Mouse (Mus musculus) hindbrain, embryonic 10.5 days (tissue): Measurements from ENCODE around the gene Cblb. TPM values are rescaled to one million over a fixed set of nuclear protein-coding genes. Genes with fewer than 3 reads are reported as not detected.

Experiments
- DNase-seq: peaks from one replicate; pipeline ENCODE4 v3.0.0-alpha.2; 2017; ENCODE audit warnings: low spot score
- H3K27ac ChIP-seq: fragments of 300-500 bp; sonication (generic); 2 replicates; pipeline ENCODE4 v1.5.1; 2016; ENCODE audit warnings: mild to moderate bottlenecking, moderate library complexity
- H3K27me3 ChIP-seq: fragments of 300-500 bp; sonication (generic); 2 replicates; pipeline ENCODE4 v1.6.1; 2016; ENCODE audit warnings: mild to moderate bottlenecking; ENCODE audit not compliant: poor library complexity, insufficient read depth, severe bottlenecking
- H3K36me3 ChIP-seq: fragments of 300-500 bp; sonication (generic); 2 replicates; pipeline ENCODE4 v1.6.1; 2016; ENCODE audit warnings: mild to moderate bottlenecking, moderate library complexity
- H3K4me1 ChIP-seq: fragments of 300-500 bp; sonication (generic); replicated peaks from 2 replicates; pipeline ENCODE4 v1.6.1; 2016; ENCODE audit warnings: mild to moderate bottlenecking
- H3K4me3 ChIP-seq: fragments of 300-500 bp; sonication (generic); 2 replicates; pipeline ENCODE4 v1.5.1; 2016; ENCODE audit warnings: mild to moderate bottlenecking, moderate library complexity
- H3K9me3 ChIP-seq: fragments of 300-500 bp; sonication (generic); 2 replicates; pipeline ENCODE4 v1.6.1; 2016; ENCODE audit warnings: mild to moderate bottlenecking, moderate library complexity
- WGBS: fragments of 180-500 bp; shearing (Covaris S2); methylation state at CpG from one replicate; pipeline ENCODE4 v1.1.7; 2016; 5-methylcytosine and 5-hydroxymethylcytosine counted together
- polyA plus RNA-seq: library from polyadenylated mRNA; unstranded; fragments of >200 nt; fragmentation: Nextera tagmentation; extraction: Ambion mirVana; gene quantifications from 2 replicates; pipeline ENCODE4 v1.2.1, GENCODE M21; 2016

The Cblb gene
- polyA plus RNA-seq: 34.8 and 42.6 TPM in 2 replicates

DNA sequence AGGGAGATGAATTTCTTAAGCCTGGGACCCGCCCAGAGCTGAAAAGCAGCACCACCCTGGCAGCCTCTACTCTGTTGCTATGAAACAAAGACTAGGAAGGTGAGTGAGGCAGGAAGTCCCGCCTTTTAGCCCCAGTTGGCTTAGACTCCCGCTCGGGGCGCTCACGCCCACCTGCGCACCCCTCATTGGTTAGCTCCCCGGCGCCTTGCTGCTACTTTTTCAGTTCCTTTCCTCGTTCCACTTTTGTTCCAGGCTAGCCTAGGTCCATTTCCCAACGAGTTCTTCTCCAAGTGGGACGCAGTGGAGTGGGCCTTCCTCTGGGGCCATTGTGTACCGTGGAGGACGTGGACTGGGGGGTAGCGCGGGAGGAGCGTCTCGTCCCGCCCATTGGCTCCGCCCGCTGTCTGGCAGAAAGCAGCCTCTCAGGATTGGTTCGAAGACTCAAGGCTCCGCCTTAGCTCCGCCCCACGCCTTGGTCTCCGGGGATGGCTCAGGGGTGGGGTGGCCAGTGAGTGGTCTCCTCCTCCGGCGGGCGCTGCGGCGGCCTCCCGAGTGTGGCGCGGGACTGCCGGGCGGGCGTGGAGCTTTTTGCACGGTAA, at the start of gene Cblb:
Gene Cblb (plus strand): TSS at position 135 of the 599 bp plus-strand sequence.
- Histone ChIP-seq H3K27me3 (no peaks in the 10 kb centered on the region), H3K9me3 (no peaks in the 10 kb centered on the region), H3K27ac (peak within 1 kb of the TSS; percentile 99), H3K36me3 (peaks cover 24% of the 10 kb centered on the region), H3K4me3 (peak within 1 kb of the TSS; percentile 98), H3K4me1 (peaks cover 29% of the 10 kb centered on the region)
- DNase-seq: peak; percentile 97
- WGBS: under 1% methylated on average over 38 of the region's 38 CpGs

DNA sequence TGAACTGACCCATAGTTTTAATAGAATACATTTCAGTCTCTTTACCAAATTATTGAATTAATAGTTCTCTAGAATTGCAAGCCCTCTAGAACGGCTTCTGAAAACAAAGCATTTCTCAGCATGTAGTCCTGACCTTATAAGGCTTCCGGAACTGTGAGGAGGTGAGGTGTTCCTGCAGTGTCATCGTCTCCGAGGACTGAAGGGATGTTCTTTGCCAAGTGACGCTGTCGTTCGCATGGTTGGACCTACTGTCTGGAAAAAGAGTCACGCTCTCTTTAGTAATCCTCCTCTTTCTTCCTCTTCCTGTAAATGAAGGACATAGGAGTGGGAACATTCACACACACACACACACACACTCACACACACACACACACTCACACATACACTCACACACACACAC, 45.6 kb upstream of the Cblb start:
- Histone ChIP-seq H3K4me3 (no peak overlapping the region), H3K36me3 (no peaks in the 10 kb centered on the region), H3K27ac (no peak overlapping the region), H3K9me3 (no peaks in the 10 kb centered on the region), H3K4me1 (no peaks in the 10 kb centered on the region), H3K27me3 (no peaks in the 10 kb centered on the region)
- DNase-seq: no peak
- 54% methylated on average over 8 of the region's 8 CpGs for whole genome bisulfite sequencing

DNA sequence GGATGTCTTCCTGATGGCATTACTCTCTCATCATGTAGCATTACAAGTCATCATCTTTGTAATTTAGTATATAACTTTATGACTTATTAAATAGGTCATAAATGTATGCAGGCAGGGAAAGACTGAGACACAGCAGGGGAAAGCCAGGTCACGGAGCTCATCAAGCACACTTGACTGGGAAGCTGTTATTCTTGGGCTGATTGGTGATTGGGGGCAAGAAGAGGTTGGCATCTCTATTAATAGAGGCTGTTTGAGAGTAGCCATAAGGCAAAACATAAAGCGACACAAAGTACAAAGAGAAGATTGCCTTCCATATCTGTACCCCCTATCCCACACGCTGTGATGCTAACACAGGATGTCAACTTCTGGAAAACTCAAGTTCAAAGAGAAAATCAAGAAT, 44.8 kb upstream of the Cblb start:
- WGBS: 73% methylated on average over 3 of the region's 3 CpGs
- DNase-seq: no peak
- Histone ChIP-seq H3K9me3 (no peaks in the 10 kb centered on the region), H3K27ac (no peak overlapping the region), H3K27me3 (no peaks in the 10 kb centered on the region), H3K4me1 (no peaks in the 10 kb centered on the region), H3K36me3 (no peaks in the 10 kb centered on the region), H3K4me3 (no peak overlapping the region)

DNA sequence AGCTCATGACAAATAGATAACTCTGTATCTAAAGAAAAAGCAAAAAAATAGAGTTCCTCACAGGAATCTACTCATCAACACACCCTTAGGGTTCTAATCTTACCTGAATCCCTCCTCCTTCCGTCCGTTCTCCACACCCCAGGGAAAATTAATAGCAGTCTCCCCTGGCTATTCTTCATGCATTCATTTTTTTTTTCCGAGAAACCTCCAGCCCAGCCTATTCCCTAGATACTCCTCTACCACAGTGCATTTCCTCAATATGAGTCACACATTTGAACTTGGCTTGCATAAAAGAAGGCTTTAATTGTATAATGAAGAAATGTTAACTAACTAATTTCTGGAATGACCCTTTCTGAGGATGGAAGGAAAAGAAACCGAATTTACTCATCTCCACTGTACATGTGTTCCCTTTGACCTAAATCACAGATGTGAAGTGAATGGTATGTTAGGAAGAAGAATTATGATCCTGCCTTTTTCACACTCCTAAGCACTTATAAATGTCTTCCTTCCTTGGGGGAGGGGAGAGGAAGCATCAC, 43.9 kb upstream of the Cblb start:
- H3K9me3 ChIP-seq: no peaks in the 10 kb centered on the region
- whole genome bisulfite sequencing: 84% methylated on average over 4 of the region's 4 CpGs

DNA sequence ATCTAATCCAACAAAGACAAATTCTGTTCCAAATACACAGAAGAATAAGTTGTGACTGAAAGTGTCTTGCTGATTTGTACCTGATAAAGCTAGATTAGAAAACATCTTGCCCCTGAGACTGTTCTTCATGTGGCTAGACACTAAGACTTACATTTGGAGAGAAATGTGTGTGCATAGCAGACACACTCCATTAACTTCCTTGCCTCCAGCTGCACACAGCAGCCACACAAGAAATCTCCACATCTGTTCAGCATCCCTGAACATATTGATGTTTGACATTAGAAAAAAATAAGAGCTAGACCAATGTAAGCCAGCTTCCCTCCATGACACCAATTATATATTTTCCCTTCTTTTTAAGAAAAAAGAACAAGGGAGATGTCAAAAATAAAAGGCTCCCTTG, 43.0 kb upstream of the Cblb start:
- DNase-seq: no peak
- H3K36me3 ChIP-seq: no peaks in the 10 kb centered on the region
- no peak overlapping the region for H3K27ac ChIP-seq
- no peaks in the 10 kb centered on the region for H3K9me3 ChIP-seq
- H3K27me3 ChIP-seq: no peaks in the 10 kb centered on the region
- no peaks in the 10 kb centered on the region for H3K4me1 ChIP-seq
- no peak overlapping the region for H3K4me3 ChIP-seq

More for the DNA sequence above, 43.9 kb upstream of the Cblb start:
- Histone ChIP-seq H3K36me3 (no peaks in the 10 kb centered on the region), H3K4me3 (no peak overlapping the region), H3K27ac (no peak overlapping the region), H3K27me3 (no peaks in the 10 kb centered on the region), H3K4me1 (no peaks in the 10 kb centered on the region)
- DNase-seq: no peak

DNA sequence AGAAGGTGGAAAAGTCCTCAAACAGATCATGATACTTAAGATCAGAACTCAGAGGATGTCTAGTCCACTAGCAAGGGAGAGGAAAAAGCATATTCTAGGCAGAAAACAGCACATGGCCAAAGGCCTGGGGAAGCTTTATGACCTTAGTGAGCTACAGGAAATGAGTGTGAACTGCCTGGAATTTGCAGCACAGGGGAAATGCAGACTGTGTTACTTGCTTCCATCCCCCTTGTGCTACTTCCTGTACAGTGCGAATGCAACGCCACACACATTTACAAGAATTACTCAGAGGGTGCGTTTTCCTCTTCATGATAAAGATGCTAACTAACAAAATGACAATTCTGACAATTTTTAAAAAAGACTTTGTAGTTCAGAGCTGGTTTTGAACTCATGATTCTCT, 41.8 kb upstream of the Cblb start:
- DNase-seq: no peak
- Histone ChIP-seq H3K9me3 (no peaks in the 10 kb centered on the region), H3K27me3 (no peaks in the 10 kb centered on the region), H3K27ac (no peak overlapping the region), H3K4me3 (no peak overlapping the region), H3K4me1 (no peaks in the 10 kb centered on the region), H3K36me3 (no peaks in the 10 kb centered on the region)
- 79% methylated on average over 3 of the region's 3 CpGs for WGBS

DNA sequence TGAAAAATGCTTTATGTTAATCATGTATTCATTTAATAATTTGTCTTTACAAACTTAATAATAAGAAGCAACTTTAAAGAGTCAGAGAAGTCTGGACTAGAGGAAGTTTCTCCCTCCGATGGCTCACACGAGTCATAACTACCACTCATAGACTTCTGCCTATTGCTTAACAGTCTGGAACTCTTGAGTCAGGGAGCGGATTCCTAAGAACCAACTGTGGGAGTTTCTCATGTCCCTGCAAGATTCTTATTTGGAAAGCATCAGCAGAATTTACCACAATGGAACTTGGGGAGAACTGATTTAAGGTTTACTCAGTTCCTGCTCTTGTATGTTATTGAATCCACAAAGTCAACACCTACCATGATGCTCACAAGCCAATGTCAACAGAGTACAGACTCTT, 31.0 kb upstream of the Cblb start:
- Histone ChIP-seq H3K4me1 (no peaks in the 10 kb centered on the region), H3K9me3 (no peaks in the 10 kb centered on the region), H3K36me3 (no peaks in the 10 kb centered on the region), H3K27ac (no peak overlapping the region), H3K4me3 (no peak overlapping the region), H3K27me3 (no peaks in the 10 kb centered on the region)
- no peak for DNase-seq
- WGBS: 95% methylated on average over 3 of the region's 3 CpGs

DNA sequence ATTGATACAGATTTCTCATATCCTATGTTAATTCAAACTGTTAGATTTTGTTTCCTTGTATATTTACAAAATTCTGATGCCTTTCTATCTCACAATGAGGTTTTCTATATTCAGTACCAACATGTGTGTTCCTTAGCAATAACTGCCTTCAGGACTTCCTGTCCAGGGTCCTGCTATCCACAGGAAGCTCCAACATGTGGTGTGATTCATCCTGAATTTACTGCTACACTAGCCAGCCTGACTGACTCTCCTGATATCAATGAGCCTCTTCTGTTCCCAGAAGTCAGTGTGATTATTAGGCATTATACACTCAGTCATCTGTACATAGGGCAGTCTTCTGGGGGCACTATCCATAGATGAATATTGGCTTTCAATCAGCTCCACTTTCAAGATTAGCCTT, 30.2 kb upstream of the Cblb start:
- no peak overlapping the region for H3K27ac ChIP-seq
- no peak for DNase-seq
- H3K27me3 ChIP-seq: no peaks in the 10 kb centered on the region

DNA sequence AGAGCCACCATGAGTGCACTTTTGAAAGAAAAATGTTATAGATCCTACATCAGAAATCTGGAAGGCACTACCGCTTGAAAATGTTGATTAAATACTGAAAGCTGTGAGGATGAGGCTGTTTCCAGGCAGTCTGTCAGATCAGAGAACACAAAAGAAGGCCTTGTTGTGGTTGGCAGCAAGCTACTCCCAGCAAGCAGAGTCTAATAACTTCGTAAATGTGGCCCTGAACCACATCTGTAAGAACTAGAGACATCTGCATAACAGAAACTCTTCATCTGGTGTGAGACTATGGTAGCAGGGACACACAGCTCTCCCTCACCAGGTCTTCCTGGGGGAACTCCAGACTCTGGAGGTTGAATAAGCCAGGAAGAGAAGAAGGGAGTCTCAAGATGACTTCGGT, 24.0 kb upstream of the Cblb start:
- Histone ChIP-seq H3K9me3 (no peaks in the 10 kb centered on the region), H3K4me1 (no peaks in the 10 kb centered on the region), H3K27ac (no peak overlapping the region), H3K36me3 (no peaks in the 10 kb centered on the region), H3K4me3 (no peak overlapping the region), H3K27me3 (no peaks in the 10 kb centered on the region)
- WGBS: 83% methylated on average over 3 of the region's 3 CpGs
- no peak for DNase-seq

More for the DNA sequence above, 30.2 kb upstream of the Cblb start:
- Histone ChIP-seq H3K4me1 (no peaks in the 10 kb centered on the region), H3K36me3 (no peaks in the 10 kb centered on the region), H3K9me3 (no peaks in the 10 kb centered on the region), H3K4me3 (no peak overlapping the region)

DNA sequence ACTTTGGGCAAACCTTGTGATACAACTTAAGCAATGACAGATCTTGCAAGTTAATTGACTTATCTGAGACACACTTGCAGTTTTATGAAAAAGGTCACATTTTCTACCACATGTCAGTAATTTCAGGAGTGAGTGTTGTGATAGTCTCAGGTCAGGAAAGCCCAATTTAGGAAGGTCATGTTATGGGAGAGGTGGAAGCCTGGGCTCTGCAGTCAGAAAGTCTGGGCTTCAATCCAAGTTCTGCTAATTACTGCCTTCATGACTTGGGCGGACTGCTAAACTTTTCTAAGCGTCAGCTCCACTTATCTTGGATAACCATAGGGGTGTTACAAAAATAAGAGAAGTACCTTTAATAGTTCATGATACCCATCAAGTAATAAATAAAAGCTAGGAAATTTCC, 22.6 kb upstream of the Cblb start:
- Histone ChIP-seq H3K27ac (no peak overlapping the region), H3K4me1 (no peaks in the 10 kb centered on the region), H3K4me3 (no peak overlapping the region), H3K9me3 (no peaks in the 10 kb centered on the region), H3K27me3 (no peaks in the 10 kb centered on the region), H3K36me3 (no peaks in the 10 kb centered on the region)
- 76% methylated on average over 2 of the region's 2 CpGs for WGBS
- no peak for DNase-seq

DNA sequence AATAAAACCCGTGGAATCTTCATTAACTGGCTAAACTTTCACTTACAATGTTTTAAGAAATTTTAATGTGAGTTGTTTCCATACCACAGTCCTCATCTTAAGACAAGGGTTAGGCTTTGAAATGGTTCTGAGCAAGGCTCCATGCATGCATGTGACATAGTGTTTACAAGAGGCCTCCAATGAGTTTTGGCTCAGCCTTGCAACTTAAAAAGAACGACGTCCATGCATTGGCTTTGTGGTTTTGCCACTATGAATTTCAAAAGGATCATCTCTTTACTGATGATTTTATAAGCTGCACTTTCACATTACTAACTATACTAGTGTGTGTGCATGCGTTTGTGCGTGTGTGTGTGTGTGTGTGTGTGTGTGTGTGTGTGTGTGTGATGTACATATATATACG, 21.6 kb upstream of the Cblb start:
- no peak overlapping the region for H3K4me3 ChIP-seq
- H3K27me3 ChIP-seq: no peaks in the 10 kb centered on the region
- no peak overlapping the region for H3K27ac ChIP-seq
- WGBS: 88% methylated on average over 6 of the region's 6 CpGs
- no peaks in the 10 kb centered on the region for H3K4me1 ChIP-seq
- H3K36me3 ChIP-seq: no peaks in the 10 kb centered on the region
- no peak for DNase-seq
- H3K9me3 ChIP-seq: no peaks in the 10 kb centered on the region

DNA sequence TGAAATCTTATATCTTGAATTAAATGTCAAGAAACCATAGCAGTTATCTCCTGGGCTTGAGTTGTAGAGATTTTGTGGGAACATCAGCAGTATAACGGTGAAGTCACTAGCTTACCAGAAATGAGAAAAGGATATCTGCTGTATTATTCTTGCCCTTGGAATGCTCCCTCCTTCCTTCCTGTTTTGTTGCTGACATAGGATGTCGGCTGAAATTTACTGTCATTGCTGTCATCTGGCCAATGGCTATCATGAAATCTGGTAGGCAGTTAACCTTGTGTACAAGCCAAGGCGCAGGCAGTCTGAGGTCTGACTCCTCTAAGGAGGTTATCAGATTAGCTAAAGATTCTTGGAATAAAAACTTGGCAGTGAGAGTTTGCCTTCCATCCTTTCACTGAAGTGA, 18.0 kb upstream of the Cblb start:
- no peak overlapping the region for H3K27ac ChIP-seq
- DNase-seq: no peak
- WGBS: 82% methylated on average over 3 of the region's 3 CpGs

DNA sequence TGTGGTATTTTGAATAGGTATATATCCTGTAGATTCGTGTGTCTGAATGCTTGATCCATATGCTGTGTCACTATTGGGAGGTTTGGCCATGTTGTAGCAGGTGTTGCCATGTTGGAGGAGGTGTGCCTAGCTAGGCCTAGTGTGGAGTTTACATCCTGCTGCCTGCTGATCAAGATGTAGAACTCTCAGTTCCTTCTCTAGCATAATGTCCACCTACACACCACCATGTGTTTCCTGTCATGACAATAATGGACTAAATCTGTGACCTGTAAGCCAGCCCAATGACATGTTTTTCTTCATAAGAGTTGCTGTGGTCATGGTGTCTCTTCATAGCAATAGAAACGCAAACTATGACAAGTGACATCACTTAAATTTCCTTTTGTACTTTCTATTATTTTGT, 17.2 kb upstream of the Cblb start:
- no peak for DNase-seq
- H3K27ac ChIP-seq: no peak overlapping the region
- WGBS: 80% methylated on average over 2 of the region's 2 CpGs
- no peak overlapping the region for H3K4me3 ChIP-seq
- no peaks in the 10 kb centered on the region for H3K36me3 ChIP-seq
- no peaks in the 10 kb centered on the region for H3K4me1 ChIP-seq
- H3K27me3 ChIP-seq: no peaks in the 10 kb centered on the region
- no peaks in the 10 kb centered on the region for H3K9me3 ChIP-seq

More for the DNA sequence above, 18.0 kb upstream of the Cblb start:
- Histone ChIP-seq H3K36me3 (no peaks in the 10 kb centered on the region), H3K4me1 (no peaks in the 10 kb centered on the region), H3K27me3 (no peaks in the 10 kb centered on the region), H3K4me3 (no peak overlapping the region), H3K9me3 (no peaks in the 10 kb centered on the region)

DNA sequence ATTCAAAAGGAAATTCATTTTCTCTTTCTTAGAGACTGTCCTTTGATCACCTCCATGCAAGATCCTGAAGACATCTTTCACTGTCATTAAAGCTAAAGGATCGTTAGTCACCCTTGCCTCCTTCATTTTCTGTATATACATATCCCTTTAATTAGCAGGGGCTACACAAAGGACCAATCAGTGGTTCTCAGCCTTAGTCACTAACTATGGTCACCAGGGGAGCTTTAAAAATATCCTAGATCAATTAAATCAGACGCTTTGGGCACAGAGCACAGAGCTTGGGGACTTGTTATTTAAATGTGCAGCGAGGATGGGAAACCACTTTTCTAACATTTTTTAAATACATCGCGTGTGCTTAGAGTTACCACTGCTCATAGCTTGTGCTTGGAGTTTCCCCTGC, 7.6 kb upstream of the Cblb start:
- Histone ChIP-seq H3K4me1 (no peaks in the 10 kb centered on the region), H3K4me3 (no peak overlapping the region), H3K9me3 (no peaks in the 10 kb centered on the region), H3K27me3 (no peaks in the 10 kb centered on the region), H3K27ac (no peak overlapping the region), H3K36me3 (no peaks in the 10 kb centered on the region)
- DNase-seq: no peak
- WGBS: 79% methylated on average over 5 of the region's 5 CpGs
